Mouse (Mus musculus): ENCODE measurements around the gene Ran.

Ran gene

GRCm38 (mm10) chr5:129015020-129015419, 4.8 kb upstream of the Ran start:
- no peak for DNase-seq (ENCODE audit: low spot score)

- no peak for DNase-seq (ENCODE audit: low spot score)
Observed at GRCm38 (mm10) chr5:129015540-129015939, 4.3 kb upstream of the Ran start.

- no peak for DNase-seq (ENCODE audit: low spot score)
Observed at GRCm38 (mm10) chr5:129016370-129016769, 3.5 kb upstream of the Ran start.

- no peak for DNase-seq (ENCODE audit: low spot score)
Observed at GRCm38 (mm10) chr5:129018782-129019489, 933 bp upstream of the Ran start.

GRCm38 (mm10) chr5:129020300-129020668, 415 bp downstream of the Ran start:
- DNase-seq (ENCODE audit: low spot score): peak; percentile 23

- DNase-seq (ENCODE audit: low spot score): no peak
Observed at GRCm38 (mm10) chr5:129020731-129021130, 862 bp downstream of the Ran start.

- no peak for DNase-seq (ENCODE audit: low spot score)
Observed at GRCm38 (mm10) chr5:129025048-129025447, 5.2 kb downstream of the Ran start.

- DNase-seq (ENCODE audit: low spot score): no peak
Observed at GRCm38 (mm10) chr5:129025725-129026124, 5.9 kb downstream of the Ran start.

- DNase-seq (ENCODE audit: low spot score): no peak
Observed at GRCm38 (mm10) chr5:129026171-129026570, 6.3 kb downstream of the Ran start.

- no peak for DNase-seq (ENCODE audit: low spot score)
Observed at GRCm38 (mm10) chr5:129026637-129027036, 6.8 kb downstream of the Ran start.

- DNase-seq (ENCODE audit: low spot score): no peak
Observed at GRCm38 (mm10) chr5:129029131-129029723, 9.4 kb downstream of the Ran start.

GRCm38 (mm10) chr5:129036678-129037077, 16.8 kb downstream of the Ran start:
- DNase-seq (ENCODE audit: low spot score): no peak

- DNase-seq (ENCODE audit: low spot score): no peak
Observed at GRCm38 (mm10) chr5:129037739-129038138, 17.9 kb downstream of the Ran start.

GRCm38 (mm10) chr5:129045641-129046580, 26.0 kb downstream of the Ran start:
- DNase-seq (ENCODE audit: low spot score): no peak

GRCm38 (mm10) chr5:129049372-129049771, 29.5 kb downstream of the Ran start:
- no peak for DNase-seq (ENCODE audit: low spot score)

- DNase-seq (ENCODE audit: low spot score): no peak
Observed at GRCm38 (mm10) chr5:129051910-129052309, 32.0 kb downstream of the Ran start.

- DNase-seq (ENCODE audit: low spot score): no peak
Observed at GRCm38 (mm10) chr5:129052636-129053355, 32.9 kb downstream of the Ran start.

- DNase-seq (ENCODE audit: low spot score): no peak
Observed at GRCm38 (mm10) chr5:129054675-129055284, 34.9 kb downstream of the Ran start.

- DNase-seq (ENCODE audit: low spot score): no peak
Observed at GRCm38 (mm10) chr5:129059116-129059515, 39.2 kb downstream of the Ran start.

GRCm38 (mm10) chr5:129061579-129061978, 41.7 kb downstream of the Ran start:
- no peak for DNase-seq (ENCODE audit: low spot score)

- DNase-seq (ENCODE audit: low spot score): peak; percentile 54
Observed at GRCm38 (mm10) chr5:129063037-129063791, 43.3 kb downstream of the Ran start.
